Mouse (Mus musculus) right cerebral cortex, postnatal 10 days (tissue): ENCODE results near the gene Syt13.

Source experiments
- DNase-seq, 2 experiments: peaks; one replicate each; pipeline ENCODE4 v3.0.0; 2021; ENCODE audit warnings: low spot score in 2 of 2

The Syt13 gene

DNA sequence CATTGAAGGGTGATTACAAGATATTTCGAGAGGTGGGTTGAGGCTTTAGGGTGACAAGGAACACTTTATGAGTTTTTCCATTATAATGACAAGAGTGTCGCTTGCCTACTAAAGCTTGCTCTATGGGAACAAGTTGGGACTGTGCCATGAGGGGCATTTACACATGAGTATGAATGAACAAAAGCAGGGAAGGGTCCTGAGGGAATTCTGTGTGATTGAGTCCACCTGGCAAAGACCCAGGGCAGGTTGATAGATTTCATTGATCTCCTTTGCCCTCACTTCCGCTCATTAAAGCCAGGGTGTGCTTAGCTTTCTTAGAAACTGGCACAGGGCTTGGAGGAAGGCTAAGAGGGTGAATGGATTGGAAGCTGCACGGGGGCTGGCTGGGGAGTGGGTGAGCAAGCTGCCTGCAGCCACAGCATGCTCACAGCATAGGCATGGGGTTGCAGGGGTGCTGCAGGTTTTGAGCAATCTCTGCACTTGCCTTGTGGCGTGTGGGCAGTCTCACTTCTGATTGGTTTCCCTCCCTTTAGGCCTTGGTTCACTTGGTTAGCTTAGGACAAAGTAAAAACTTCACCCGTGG, 9.9 kb downstream of the Syt13 start:
- DNase-seq = no peak

DNA sequence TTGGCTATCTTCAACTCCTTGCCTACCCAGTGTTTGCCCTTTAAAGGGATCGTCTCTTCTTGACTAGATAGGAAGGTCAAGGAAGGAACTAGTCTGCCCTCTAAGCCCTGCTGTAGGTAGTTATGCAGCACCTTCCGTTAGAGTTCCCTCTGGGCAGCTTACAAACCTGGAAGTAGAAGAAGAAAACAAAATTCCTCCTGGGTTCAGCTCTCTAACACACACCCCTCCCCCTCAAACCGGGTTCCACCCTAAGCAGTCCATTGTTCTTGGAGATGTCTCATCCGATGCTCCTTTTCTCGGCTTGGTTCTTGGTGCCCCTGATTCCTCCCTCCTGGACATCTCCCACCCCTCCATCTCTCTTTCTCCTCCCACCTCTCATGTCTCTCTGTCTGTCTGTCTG, 14.8 kb downstream of the Syt13 start:
- no peak for DNase-seq

DNA sequence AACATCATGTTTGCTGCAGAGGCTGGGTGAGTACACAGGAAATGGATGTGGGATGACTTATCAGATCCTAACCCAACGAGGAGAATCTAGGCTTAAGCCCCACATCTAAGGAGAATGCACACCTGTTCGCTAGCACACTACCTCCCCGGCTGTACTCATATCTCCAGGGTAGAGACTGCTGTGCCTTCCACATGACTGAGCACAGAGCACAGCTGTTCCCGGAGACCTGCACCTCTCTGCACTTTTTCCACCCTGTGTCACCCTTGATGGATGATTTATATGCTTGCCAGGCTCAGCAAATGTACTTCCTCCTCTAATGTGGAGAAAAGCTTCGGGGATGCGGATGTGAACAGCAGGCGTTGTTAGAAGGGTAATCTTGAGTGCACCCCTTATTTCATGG, 16.2 kb downstream of the Syt13 start:
- DNase-seq = no peak

DNA sequence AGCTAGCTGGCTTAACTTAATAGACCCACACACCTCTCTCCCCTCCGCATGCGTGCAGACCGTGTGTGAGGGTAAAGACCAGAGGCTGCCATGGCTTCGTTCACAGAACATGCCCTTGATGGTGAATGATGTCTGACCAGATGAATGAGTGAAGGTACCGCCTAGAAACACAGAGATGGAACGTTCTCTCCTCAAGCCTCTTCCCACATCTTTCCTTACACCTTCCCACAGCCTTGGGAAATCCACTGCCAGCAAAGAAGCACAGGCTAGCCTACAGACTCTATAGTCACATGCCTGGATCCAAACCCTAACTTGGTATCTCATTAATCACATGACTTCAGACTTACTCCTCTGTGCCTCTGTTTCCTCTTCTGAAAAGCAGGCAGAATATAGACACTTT, 18.5 kb downstream of the Syt13 start:
- DNase-seq = no peak

DNA sequence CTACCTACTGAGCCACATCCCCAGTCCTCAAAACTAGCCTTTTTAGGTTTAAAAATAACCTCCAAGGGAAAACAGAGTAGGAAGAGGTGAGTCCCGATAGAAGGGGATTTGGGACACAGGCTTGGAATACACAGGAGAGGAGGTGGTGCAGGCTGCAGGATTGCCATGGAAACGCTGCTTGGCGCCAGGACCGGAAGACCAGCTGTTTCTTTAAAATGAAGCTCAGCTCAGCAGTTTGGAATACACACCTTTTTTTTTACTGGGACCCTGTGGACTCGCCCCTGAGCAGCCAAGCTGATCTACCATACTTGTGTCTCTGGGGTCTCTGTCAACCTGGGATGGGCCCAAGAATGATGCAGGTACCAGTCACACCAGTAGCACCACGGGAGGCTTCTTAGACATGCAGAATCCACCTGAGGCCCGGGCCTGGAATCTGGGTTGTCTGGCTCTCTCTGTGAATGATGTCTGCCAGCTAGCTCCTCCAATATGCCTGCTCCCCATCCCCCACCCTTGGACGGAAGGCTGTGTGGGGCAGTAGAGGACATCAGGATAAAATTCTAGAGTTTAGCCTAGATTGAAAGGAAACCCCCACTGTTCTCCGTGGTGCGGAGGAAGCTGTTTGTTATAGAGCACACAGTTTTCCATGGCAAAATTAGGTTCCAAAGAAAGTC, 19.5 kb downstream of the Syt13 start:
- peak; percentile 83 to 93 for DNase-seq

DNA sequence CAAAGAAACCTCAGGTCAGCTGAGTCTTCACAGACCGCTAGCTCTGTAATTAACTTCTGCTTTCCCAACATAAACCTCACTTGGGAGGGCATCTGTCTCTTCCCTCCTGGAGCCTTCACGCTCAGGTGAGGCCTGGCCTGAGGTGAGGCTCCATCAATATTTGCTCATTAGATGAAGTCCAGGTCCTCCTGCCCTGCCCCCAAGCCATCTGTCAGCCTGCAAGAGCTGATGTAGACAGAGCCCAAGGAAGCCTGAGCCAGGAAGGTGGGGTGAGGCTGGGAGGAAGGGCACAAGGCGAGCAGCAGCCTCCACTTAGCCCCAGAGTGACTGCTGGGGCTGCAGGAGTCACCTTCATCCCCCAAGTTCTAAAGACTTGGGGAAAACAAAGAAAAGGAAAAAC, 20.6 kb downstream of the Syt13 start:
- no peak for DNase-seq

DNA sequence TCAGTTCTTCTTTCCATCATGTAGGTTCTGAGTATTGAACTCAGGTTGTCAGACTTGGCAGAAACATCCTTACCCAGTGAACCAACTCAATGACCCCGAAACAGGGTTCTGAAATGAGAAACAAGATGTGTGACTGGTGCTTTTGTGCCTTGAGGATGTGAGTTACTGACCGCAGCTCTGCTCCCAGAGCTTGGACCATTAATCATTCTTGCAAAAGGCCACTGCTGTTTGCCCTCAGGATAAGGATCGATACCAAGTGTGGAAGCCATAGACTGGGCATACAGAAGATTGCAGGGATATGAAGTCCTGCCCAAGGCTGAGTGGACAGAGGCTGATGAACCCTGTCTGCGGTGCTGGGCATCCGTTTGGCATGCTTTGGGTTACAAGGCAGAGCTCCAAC, 23.2 kb downstream of the Syt13 start:
- DNase-seq = no peak

DNA sequence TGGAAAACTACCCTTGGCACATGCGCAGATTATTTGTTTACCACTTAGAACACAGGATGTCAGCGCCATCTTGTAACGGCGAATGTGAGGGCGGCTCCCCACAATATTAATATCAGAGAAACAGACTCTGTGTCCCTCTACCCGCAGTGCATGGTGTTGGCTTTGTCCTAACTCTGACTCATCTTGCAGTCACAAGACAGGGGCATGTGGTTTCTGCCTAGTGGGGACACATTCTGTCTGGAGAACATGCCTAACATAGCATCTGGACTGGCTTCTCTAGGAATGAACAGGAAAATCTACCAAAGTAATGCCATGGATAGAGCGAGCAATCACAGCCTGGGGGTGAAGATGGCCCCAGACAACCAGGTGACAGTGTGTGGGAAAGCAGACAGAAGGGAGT, 23.9 kb downstream of the Syt13 start:
- no peak for DNase-seq

DNA sequence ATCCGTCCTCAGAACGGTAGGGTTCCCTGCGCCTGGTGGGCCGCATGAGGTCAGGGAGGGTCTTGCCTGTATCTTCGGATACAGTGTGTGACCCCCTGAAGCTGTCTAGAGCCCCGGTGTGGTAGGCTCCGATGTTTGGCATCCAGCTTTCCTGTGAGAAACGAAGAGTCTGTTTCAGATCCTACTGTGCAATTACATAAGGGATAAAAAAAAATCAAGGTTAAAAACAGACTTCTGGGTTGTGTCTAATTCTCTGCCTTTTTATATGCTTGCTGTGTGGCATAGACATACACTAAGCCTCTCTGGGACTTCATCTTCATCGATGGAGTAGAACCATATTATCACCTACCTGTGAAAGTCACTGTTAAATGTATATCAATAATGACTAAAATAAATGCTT, 26.1 kb downstream of the Syt13 start:
- no peak for DNase-seq

DNA sequence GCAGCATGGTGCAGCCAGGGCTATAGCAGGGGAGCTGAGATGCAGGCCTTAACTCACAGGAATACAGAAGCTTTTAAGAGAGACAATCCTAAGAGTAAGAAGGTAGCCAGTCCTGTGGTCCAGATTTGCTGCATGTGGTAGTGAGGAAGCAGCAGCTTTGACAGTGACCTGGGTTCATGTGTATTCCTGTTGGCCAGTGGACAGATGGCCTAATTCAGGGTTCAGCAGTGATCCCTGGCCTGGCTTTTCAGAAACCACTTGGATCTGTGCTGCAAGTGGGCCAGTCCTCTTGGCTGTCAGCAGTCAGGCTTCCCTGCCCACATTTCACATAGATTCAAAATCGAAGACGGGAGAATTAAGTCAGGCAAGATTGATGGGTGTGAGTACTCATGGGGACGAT, 26.6 kb downstream of the Syt13 start:
- no peak for DNase-seq

DNA sequence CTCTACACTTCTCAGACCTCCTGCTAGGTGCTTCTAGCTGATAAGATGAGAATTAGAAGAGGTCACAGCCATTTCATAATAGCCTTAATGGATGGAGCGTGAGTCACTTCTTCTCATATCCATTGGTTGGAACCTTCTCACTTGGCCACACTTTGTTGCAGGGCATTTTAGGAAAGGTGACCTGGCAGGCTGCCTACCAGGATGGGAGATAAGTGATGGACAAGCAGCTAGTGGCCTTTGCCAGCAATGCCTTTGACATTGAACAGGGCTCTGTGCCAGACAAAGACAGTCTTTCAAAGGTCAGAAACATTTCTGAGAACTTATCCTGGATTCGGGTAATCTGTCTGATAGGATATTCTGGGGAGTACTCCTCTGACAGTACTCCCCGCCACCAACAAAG, 28.5 kb downstream of the Syt13 start:
- DNase-seq = no peak

DNA sequence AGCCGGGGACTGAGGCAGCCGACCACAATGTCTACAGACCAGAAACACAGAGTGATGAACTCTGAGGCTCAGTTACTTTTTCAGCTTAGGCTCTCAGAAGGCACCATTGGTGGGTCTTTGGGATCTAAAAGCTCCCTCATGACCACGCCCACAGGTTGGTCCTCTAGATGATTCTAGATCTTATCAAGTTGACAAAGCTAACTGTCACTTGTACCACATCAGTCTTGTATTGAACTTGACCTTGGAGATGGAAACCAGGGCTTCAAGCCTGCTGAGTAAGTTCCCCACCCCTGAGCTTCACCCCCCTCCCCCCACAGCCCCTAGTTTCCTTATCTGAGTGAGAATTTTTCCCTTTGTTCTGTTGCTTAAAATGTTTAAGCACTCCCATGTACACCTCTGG, 29.5 kb downstream of the Syt13 start:
- no peak for DNase-seq

DNA sequence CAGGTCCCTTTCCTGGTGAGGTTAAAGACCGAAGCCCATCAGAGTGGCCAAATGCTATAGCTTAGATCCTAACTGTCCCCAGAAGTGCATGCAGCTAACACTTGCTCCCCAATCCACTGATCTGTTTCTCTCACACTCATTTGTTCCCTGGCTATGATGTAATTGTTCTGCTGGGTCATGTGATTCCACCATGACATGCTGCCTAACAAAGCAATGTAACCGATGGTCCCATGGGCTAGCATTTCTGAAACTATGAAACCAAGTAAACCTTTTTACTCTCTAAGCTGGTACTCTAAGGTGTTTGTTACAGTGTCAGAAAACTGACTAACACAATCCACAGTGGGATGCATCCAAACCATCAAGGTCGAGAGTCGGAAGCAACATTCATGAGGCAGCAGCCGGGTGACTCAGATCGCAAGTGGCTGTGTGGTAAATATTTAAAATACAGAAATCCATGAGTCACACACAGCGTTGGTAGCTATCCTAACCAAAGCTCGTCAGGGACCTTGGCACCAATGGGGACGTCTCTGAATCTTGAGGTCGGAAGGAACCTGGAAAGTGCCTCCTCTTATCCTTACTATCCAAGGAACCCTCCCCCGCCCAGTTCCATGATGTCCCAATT, 30.3 kb downstream of the Syt13 start:
- DNase-seq = no peak

DNA sequence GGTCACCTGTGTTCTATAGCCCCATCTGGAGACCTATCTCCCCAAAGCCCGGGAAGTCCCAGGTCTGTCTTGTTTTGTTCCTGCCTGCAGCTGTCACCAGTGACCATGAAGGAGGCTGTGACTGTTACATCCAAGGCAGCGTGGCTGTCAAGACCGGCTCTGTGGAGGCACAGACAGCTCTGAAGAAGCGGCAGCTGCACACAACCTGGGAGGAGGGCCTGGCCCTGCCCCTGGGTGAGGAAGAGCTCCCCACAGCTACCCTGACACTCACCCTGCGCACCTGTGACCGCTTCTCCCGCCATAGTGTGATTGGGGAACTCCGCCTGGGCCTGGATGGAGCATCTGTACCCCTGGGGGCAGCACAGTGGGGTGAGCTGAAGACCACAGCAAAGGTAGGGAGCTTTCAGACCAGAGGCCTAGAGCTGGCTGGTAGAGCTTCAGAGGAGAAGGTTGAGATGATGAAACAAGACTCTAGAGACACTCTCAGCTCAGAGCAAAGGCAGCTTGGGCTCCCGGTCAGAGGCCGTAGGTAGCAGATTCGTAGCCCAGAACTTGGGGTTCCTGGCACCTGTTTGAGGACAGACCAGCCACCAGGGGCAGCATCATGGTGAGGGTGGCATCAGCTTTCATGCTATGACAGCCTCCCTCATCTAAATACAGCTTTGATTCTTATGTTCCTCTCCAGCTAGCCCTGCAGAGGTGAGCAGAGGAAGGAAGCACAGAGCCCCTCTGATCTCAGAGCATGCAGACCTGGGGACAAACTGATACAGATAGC, 31.1 kb downstream of the Syt13 start:
- no peak for DNase-seq

DNA sequence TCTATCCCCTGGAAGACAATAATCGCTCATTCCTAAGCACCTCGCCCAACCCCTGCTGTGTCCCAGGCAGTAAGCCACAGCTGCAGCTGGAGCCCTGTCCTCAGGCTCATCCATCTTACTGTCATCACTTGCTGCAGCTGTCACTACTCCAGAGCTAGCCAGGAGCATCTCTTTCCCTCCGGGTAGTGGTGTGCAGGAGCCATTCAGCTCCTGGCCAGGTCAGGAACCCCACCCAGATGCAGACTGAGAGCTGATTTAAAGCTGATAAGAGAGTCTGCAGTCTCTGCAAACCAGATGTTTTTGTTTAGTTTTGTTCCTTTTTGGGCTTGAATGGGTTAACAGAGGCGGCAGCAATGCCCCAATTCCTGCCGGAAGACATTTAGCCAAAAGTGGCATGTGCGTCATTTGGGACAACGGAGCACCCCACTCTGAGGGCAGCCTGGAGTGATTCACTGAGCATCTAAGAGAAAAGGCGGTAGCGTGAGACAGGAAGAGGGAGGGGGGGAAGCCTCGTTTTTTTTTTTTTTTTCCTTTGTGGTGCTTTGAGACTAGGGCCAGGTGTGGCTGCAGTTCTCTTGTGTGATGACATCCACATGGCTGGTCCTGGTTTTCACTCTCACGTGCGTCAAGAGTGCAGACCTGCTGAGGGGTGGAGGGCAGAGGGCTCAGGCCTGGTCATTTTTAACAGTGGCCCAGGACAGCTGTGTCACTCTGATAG, 33.2 kb downstream of the Syt13 start:
- DNase-seq = no peak

DNA sequence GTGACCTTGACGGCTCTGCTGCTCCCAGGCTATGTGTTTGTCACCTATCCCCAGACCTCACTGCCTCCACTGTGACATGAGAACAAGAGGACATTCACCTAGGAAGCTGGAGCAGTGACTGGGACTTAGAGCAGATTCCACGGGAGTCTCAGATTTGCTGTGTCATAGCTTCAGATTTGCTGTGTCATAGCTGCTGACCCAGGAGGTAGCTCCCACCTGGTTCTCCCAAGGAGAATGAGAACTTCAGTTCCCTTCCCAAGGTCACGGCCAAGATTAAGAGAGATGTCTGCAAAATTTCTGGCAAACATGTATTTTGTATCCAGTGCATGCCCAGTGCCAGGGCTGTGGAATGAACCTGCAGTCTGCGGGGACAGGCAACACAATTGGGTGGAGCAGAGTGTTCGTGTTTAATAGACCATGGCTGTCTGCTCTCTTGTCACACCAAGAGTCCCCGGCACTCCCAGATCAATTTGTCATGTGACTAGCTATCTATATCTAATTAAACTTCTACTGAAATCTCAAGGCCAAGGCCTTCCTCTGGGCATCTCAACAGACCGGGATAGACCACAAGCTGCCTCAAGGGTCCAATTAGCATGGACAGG, 33.9 kb downstream of the Syt13 start:
- no peak for DNase-seq

DNA sequence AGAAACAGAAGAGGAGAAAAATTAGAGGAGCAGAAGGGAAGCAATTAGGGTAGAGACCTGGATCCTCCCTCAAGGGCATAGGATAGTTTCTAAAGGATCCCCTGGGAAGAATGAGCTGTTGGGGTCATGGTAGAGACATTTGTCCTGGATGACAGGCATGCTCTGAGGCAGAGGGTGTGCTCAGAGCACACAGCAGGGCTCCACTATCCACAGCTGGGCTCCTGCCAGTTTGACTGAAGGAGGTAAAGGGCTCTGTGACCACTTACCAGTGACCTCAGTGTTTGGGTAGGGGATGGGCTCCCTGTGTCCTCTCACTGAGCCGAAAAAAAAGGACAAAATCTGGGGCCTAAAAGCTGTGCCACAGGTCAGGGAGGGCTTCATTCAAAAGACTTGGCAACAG, 34.6 kb downstream of the Syt13 start:
- DNase-seq = no peak

DNA sequence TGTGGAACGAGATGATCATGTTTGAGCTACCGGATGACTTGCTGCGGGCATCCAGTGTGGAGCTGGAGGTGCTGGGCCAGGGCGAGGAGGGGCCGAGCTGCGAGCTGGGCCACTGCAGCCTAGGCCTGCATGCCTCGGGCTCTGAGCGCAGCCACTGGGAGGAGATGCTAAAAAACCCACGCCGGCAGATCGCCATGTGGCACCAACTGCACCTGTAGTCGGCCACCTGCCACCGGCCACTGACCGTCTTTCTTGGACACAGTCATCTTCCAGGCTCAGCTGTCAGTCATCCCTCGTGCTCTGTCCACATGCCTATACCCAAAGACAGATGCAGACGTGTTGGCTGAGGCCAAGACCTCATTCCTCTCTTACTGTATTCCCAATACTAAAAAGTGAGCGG, 38.6 kb downstream of the Syt13 start:
- DNase-seq = no peak

DNA sequence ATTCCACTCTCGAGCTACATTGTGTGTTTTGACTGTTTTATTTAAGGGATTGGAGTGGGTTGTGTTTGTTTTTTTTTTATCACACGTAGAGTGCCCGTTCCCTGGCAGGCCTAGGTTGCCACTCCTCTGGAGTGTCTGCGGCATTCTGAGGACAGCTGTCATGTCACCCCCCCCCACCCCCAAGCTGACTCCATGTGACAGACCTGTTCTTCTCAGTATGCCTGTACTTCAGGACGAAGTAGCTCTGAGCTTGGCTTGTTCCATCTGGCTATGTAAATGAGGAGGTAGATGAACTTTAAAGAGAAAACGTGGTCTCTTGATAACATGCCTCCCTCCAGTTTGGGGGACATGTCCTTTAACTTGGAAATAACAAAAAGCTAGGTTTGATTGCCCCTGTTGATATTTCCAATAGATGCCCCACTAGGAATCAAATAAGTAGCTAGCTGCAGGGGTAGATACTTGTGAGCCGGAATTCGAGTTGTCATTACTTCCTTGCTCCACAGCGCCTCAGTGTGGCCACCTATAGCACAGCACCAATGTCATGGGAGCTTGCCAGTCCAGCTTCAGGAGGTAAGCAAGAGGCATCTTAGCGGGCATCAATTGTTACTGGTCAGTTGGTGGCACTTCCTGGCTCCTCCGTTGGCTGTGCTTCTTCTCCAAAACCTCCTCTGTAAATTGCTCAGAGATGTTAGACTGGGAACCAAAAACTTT, 39.7 kb downstream of the Syt13 start:
- DNase-seq = peak; percentile 71 to 78

DNA sequence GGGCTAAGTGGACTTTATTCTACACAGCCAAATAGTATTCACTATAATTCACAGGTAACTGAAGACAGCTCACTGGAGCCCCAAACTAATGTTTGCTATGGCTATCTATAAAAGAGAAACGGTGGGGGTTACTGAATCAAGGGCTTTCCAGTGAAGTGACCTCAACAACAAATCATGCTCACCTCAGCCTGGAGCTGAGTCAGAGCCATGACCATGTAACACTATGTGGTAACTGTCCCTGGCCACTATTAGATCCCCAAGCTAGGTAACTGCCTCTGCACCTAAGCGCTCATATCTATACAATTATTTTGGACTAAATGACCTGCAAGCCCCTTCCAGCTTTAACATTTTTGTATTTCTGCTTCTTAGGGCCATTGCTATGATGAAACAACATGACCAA, 42.0 kb downstream of the Syt13 start:
- no peak for DNase-seq

DNA sequence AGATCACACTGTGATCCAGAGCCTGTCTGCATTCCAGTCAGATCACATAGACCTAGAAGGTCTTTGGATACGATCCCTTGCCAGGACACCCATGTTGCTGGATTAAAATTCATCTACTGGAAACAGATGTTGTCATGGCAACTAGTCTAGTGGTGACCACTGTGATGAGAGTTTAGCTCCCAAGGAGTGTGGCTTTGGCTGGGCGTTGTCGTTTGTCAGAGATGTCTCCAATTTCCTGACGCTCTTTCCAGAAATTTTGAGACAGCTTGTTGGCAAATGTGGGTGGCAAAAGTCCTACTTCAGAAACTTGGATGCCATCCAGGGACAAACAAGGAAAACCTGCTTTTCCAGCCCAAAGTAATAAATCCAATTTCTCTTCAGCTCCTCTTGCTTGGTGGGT, 43.7 kb downstream of the Syt13 start:
- DNase-seq = no peak
